Mouse (Mus musculus) C2C12 (cell line): Measurements from ENCODE around the gene Ralgds. TPM values are rescaled to one million over a fixed set of nuclear protein-coding genes. Genes with fewer than 3 reads are reported as not detected.

Source experiments
- H3K27me3 ChIP-seq: one replicate; pipeline ENCODE4 v1.6.1; 2011; ENCODE audit not compliant: control insufficient read depth, insufficient read depth, insufficient read length
- H3K36me3 ChIP-seq: one replicate; pipeline ENCODE4 v1.6.1; 2011; ENCODE audit not compliant: control insufficient read depth, insufficient read depth
- H3K4me3 ChIP-seq: one replicate; pipeline ENCODE4 v1.5.1; 2011; ENCODE audit warnings: mild to moderate bottlenecking, control low read depth; ENCODE audit not compliant: poor library complexity, insufficient read depth, severe bottlenecking
- H3K79me2 ChIP-seq: one replicate; pipeline ENCODE4 v1.6.1; 2011; ENCODE audit not compliant: control insufficient read depth, insufficient read depth
- H3K79me3 ChIP-seq: one replicate; pipeline ENCODE4 v1.6.1; 2011; ENCODE audit warnings: low read depth, control low read depth
- H3ac ChIP-seq: one replicate; pipeline ENCODE3; 2011; ENCODE audit warnings: low read depth; ENCODE audit not compliant: control insufficient read depth, insufficient read length
- CEBPB ChIP-seq: IDR thresholded peaks from one replicate; pipeline ENCODE4 v1.6.1; 2011; ENCODE audit warnings: low read depth, mild to moderate bottlenecking, control low read depth, moderate library complexity
- CTCF ChIP-seq: IDR thresholded peaks from one replicate; pipeline ENCODE4 v1.5.1; 2011; ENCODE audit not compliant: control insufficient read depth, insufficient read depth, insufficient read length
- FOSL1 ChIP-seq: IDR thresholded peaks from one replicate; pipeline ENCODE4 v1.8.0; 2011; ENCODE audit warnings: mild to moderate bottlenecking, low read length; ENCODE audit not compliant: poor library complexity, insufficient read depth, severe bottlenecking
- MAX ChIP-seq: IDR thresholded peaks from one replicate; pipeline ENCODE4 v1.6.1; 2011; ENCODE audit warnings: mild to moderate bottlenecking, control low read depth
- MYOD1 ChIP-seq: IDR thresholded peaks from one replicate; pipeline ENCODE4 v1.6.1; 2011; ENCODE audit warnings: low read depth; ENCODE audit not compliant: control insufficient read depth, insufficient read length
- MYOG ChIP-seq: IDR thresholded peaks from one replicate; pipeline ENCODE4 v1.6.1; 2011; ENCODE audit not compliant: control insufficient read depth, insufficient read length; ENCODE audit errors: extremely low read depth
- USF1 ChIP-seq: IDR thresholded peaks from one replicate; pipeline ENCODE4 v1.6.1; 2011; ENCODE audit warnings: low read depth, mild to moderate bottlenecking, control low read depth, moderate library complexity
- long read RNA-seq, 2 experiments: library from polyadenylated mRNA; unstranded; transcript quantifications; one replicate each; pipeline ENCODE4 v2.0.0; 2019 to 2020
- polyA plus RNA-seq: library from polyadenylated mRNA; unstranded; fragments of >200 nt; fragmentation: generic; extraction: Trizol; gene quantifications from one replicate; pipeline ENCODE4 v1.2.1, GENCODE M21; 2012; ENCODE audit warnings: missing spikeins

Ralgds gene
- polyA plus RNA-seq, result 10.5 TPM
- long read RNA-seq, experiment 1, transcript Ralgds-202 (18 exons, 3,102 nt), result major isoform, 6 of 17 reads
- long read RNA-seq, experiment 1, partial matches to known transcripts, result 2 of 17 reads
- long read RNA-seq, experiment 1, other reads (novel, unspliced or antisense), result 7 of 17 reads
- long read RNA-seq, experiment 2, transcript Ralgds-202 (18 exons, 3,102 nt), result major isoform, 24 of 38 reads
- long read RNA-seq, experiment 2, transcript Ralgds-203 (18 exons, 3,683 nt), result minor isoform, 6 of 38 reads
- long read RNA-seq, experiment 2, partial matches to known transcripts, result 0 of 38 reads
- long read RNA-seq, experiment 2, other reads (novel, unspliced or antisense), result 8 of 38 reads

DNA sequence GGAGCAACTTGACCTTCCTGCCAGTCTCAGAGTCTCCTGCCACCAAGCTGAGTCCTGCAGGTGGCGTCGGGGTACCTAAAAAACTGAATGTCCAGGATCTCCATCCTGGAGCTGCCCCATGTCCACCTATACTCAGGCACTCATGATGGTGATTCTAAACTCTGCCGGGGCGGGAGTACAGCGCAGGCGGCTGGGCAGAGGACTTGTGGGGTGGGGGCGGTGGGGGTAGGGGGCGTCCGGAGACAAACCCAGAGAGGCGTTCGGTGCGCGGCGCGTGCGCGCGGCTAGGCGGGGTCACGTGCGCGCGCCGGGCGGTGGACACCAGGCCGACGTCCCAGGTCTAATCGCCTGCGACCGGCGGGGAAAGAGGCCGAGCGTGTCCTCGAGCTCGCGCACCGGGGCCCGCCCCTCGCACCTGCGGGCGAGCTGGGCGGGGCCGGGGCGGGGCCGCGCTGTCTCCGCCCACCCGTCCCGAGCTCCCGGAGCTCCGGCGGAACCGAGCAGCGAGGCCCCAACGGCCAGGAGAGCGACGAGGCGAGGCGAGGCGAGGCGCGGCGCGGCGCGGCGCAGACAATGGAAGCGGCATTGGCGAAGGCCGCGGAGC is at the start of gene Ralgds:
TSS of gene Ralgds (plus strand) at position 328 of the 604 bp plus-strand sequence.
- H3ac ChIP-seq, result peak within 1 kb of the TSS; percentile 70
- H3K27me3 ChIP-seq, result peaks cover 18% of the 10 kb centered on the region
- H3K79me3 ChIP-seq, result no peaks in the 10 kb centered on the region
- peak within 1 kb of the TSS; percentile 23 for H3K4me3 ChIP-seq
- H3K79me2 ChIP-seq, result no peaks in the 10 kb centered on the region
- TF ChIP-seq MAX, result no peak
- no peak for TF ChIP-seq FOSL1
- no peaks in the 10 kb centered on the region for H3K36me3 ChIP-seq

DNA sequence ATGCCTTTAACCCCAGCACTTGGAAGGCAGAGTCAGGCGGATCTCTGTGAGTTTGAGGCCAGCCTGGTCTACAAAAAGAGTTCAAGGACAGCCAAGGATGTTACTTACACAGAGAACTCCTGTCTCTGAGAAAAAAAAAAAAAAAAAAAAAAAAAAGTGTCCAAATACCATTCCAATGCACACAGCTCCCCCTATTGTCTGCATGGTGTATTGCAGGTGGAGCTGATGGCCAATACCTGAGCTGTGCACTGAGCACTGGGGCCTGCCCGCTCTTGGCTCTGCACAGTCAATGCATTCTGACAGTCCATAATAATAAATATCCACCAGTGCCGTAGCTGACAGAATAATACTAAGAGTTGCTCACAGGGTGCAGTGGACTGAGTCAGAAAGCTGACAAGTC is 49.0 kb upstream of the Ralgds start:
- Histone ChIP-seq H3K79me2 (peaks cover 13% of the 10 kb centered on the region), H3K4me3 (no peak overlapping the region), H3K27me3 (peaks cover 19% of the 10 kb centered on the region), H3K79me3 (peaks cover 9% of the 10 kb centered on the region), H3K36me3 (peaks cover under 1% of the 10 kb centered on the region), H3ac (no peak overlapping the region)
- TF ChIP-seq CTCF (peak; percentile 33), MAX (no peak)

DNA sequence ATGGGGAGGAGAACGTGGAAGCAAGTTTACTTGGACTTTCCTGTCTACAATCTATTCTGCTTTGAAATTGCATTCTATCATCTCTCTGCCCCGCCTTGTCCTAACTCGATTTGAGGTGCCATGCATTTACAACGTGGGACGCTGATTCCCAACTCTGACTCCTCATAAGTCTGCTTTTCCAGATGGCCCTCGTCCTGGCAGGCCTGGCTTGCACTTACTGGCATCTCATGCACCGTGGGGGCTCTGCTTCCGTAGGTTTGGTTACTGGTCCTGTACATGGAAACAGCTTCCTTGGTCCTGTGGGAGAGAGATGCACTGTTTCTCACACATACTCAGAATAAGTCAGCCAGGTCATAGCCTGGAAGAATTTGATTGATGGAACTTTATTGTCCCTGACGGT is 48.0 kb upstream of the Ralgds start:
- peaks cover 19% of the 10 kb centered on the region for H3K27me3 ChIP-seq
- no peak overlapping the region for H3ac ChIP-seq
- TF ChIP-seq MAX (no peak), MYOG (no peak), CEBPB (no peak), MYOD1 (no peak), CTCF (no peak), USF1 (no peak), FOSL1 (no peak)
- H3K4me3 ChIP-seq, result no peak overlapping the region
- H3K36me3 ChIP-seq, result peaks cover 10% of the 10 kb centered on the region
- H3K79me3 ChIP-seq, result peaks cover 18% of the 10 kb centered on the region
- peaks cover 23% of the 10 kb centered on the region for H3K79me2 ChIP-seq

DNA sequence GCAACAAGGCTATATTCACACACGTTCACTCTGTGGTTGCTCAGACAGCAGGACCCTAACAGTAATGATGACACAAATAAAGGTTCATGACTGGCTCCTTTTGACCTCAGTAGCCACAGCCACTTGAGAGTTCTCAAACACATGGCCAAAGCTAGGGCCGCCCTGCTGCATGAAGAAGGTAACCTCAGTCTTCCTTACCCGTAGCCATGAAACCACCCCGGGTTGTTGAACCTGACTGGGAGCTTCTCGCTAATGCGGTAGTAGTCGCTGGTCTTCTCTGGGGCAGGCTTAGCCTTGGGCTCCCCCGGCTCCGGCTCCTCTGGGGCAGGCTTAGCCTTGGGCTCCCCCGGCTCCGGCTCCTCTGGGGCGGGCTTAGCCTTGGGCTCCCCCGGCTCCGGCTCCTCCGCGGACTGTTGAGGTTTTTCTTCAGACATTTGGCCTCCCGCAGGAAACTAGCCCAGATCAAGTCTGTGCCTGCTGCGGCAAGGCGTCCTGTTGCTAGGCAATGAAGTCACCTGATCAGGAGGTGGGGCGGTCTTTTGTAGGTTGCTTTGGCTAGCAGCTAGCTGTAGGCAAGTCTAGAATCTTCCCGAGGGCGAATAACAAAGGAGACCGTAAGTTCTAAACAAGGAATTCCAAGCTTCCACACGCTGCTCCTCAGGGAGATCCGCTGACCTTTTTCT is 46.9 kb upstream of the Ralgds start, which contains the start of gene 1700007K13Rik:
TSS of gene 1700007K13Rik (minus strand) at position 497 of the 683 bp plus-strand sequence.
- Histone ChIP-seq H3K79me2 (peaks cover 25% of the 10 kb centered on the region), H3K27me3 (peaks cover 13% of the 10 kb centered on the region), H3K36me3 (peaks cover 15% of the 10 kb centered on the region), H3ac (no peak within 1 kb of the TSS), H3K79me3 (peaks cover 20% of the 10 kb centered on the region), H3K4me3 (no peak within 1 kb of the TSS)
- no peak for TF ChIP-seq FOSL1
- peak; percentile 48 for TF ChIP-seq USF1
- TF ChIP-seq MAX, result no peak

DNA sequence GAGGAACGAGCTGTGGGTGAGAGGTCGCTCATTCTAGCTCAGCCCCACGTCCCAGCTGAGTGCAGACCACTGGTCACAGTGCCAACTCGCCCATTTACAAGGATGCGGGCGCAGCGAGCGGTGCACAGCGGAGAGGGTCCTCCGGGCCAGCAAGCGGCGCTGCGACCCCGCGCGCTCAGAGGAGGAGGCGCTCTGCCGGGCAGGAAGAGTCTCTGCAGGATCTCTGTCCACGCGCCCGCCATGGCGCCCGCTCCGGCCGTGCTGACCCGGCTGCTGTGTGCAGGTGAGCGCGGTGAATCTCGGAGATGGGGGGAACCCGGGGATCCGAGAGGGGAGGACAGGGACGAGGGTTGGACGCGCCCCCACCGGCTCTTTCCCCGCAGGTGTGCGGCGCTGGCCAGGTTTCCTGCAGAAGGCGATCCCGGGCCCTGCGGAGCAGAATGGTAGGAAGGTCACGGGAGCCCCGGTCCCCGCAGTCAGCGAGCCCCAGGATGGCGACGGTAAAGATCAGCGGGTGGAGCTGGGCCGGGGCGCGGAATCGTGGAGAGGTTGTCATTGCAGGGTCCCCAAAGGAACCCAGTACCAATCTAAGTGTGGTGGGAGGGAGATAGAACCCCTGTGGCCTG is 45.0 kb upstream of the Ralgds start, which contains the start of gene Mrps2:
TSS of gene Mrps2 (plus strand) at position 207 of the 626 bp plus-strand sequence.
- Histone ChIP-seq H3K27me3 (peaks cover 13% of the 10 kb centered on the region), H3K4me3 (peak within 1 kb of the TSS; percentile 92), H3K79me2 (peaks cover 25% of the 10 kb centered on the region), H3ac (peak within 1 kb of the TSS; percentile 89), H3K79me3 (peaks cover 20% of the 10 kb centered on the region), H3K36me3 (peaks cover 23% of the 10 kb centered on the region)
- TF ChIP-seq MAX (peak; percentile 85), MYOG (no peak), CTCF (peak; percentile 99)
